Mouse (Mus musculus) liver, embryonic 14.5 days (tissue): ENCODE measurements around the gene Snrpd3.

Source experiments
- CTCF ChIP-seq: IDR thresholded peaks from 2 replicates; pipeline ENCODE4 v1.5.1; 2016; ENCODE audit warnings: antibody characterized with exemption, low read depth, control low read depth
- EP300 ChIP-seq: IDR thresholded peaks from 2 replicates; pipeline ENCODE4 v1.6.1; 2016; ENCODE audit warnings: antibody characterized with exemption, low read depth

DNA sequence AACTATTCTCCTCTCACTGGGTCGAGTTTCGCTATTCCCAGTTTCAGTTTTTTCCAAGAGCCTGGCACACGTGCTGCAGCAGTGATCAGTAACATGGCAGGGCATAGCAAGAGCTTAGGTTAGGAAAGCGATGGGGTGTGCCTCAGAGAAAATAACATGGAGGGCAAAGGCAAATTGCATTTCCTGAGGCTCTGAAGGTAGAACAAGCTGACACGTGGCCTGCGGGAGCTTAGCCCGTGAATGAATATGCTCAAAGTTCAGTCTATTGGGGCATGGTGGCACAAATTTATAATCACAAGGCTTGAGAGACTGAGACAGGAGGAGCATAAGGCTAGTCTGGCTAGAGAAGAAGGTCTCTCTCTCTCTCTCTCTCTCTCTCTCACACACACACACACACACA lies 4.6 kb upstream of the Snrpd3 start:
- TF ChIP-seq CTCF (no peak), EP300 (no peak)
